ENCODE assay signal across 8 mouse cellular contexts in the genomic region with DNA sequence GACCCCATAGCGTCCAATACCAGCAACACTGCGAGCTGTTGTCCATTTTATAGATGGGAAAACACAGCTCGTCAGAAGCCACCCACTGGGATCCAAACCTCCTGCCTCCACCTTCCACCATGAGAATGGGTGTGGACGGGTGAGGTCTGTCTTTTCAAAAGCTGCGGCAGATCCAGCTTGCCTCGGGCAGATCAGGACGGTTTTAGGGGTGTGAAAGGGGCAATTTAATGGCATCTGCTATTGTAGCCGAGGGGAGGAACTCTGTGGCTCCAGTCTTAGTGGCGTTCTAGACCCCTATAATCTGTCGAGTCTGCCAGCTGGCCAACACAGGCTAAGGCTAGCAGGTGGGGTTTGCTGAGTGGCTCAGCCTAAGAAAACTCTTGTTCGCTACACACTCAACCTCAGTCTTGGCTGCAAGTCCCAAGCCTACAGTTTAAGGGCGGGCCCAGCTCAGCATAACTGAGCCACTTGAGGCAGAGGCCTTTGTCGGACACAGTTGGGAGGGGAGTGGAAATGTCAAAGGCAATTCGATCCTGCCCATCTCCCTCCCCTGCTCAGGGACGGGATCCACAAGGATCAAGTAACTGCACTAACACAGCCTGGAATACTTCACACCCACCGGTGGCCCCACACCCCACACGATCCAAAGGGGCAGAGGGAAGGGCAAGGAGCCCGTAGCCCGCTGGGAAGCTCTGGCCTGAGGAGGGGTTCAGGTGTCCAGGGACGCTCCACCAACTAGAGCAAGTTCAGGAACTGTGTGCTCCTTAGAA. TPM values are rescaled to one million over a fixed set of nuclear protein-coding genes. Genes with fewer than 3 reads are reported as not detected.
DNase-seq lines count a peak whose midpoint lies in the region; ATAC-seq and TF ChIP-seq lines count a peak whose summit lies in the region.

No protein-coding gene starts in this region.

- no peaks in the 10 kb centered on the region for H3K27me3 ChIP-seq in cerebellum, adult 2 months (ENCODE audit: control insufficient read depth, insufficient read depth, low read length)
- peaks cover 62% of the 10 kb centered on the region for H3K27me3 ChIP-seq in liver, embryonic 12.5 days (replicated peaks)
- peaks cover 50% of the 10 kb centered on the region for H3K27me3 ChIP-seq in neural tube, embryonic 12.5 days (replicated peaks)

- TF ChIP-seq CTCF in cerebellum, adult 2 months (IDR thresholded peaks at IDR 0.05; ENCODE audit: borderline replicate concordance, insufficient read depth, low read depth, low read length) = no peak

- no peak for DNase-seq in cerebellum, adult 2 months
- DNase-seq in cerebellum, adult 8-10 months = no peak
- DNase-seq in NIH3T3 (ENCODE audit: low read depth) = peak; percentile 75
- peak; percentile 71 to 78 for DNase-seq in gastrocnemius, adult 8-10 months (ENCODE audit: low spot score in 2 of 2)
- DNase-seq in urinary bladder, postnatal 36 days (ENCODE audit: low spot score in 2 of 2) = no peak
- DNase-seq in thymus, postnatal 14 days = no peak

- H3K27ac ChIP-seq in cerebellum, adult 2 months (ENCODE audit: insufficient read depth, low read length) = no peak overlapping the region
- no peak overlapping the region for H3K27ac ChIP-seq in liver, embryonic 12.5 days
- no peak overlapping the region for H3K27ac ChIP-seq in neural tube, embryonic 12.5 days

- H3K9me3 ChIP-seq in liver, embryonic 12.5 days (replicated peaks) = no peaks in the 10 kb centered on the region
- no peaks in the 10 kb centered on the region for H3K9me3 ChIP-seq in neural tube, embryonic 12.5 days

- peaks cover 3% of the 10 kb centered on the region; the same call in 1 of the 2 replicates for H3K4me1 ChIP-seq in cerebellum, adult 2 months (ENCODE audit: control insufficient read depth, insufficient read depth, low read length)
- H3K4me1 ChIP-seq in liver, embryonic 12.5 days = peaks cover 44% of the 10 kb centered on the region
- peaks cover 35% of the 10 kb centered on the region for H3K4me1 ChIP-seq in neural tube, embryonic 12.5 days

- H3K36me3 ChIP-seq in liver, embryonic 12.5 days = no peaks in the 10 kb centered on the region
- H3K36me3 ChIP-seq in neural tube, embryonic 12.5 days = no peaks in the 10 kb centered on the region

- H3K4me3 ChIP-seq in cerebellum, adult 2 months (replicated peaks; ENCODE audit: insufficient read depth, low read depth, low read length) = peak overlapping the region; percentile 58
- peak overlapping the region; percentile 43 for H3K4me3 ChIP-seq in liver, embryonic 12.5 days
- peak overlapping the region; percentile 41 for H3K4me3 ChIP-seq in neural tube, embryonic 12.5 days

- 33% methylated on average over 20 of the region's 20 CpGs for WGBS in cerebellum, adult 2 months
- 17% methylated on average over 20 of the region's 20 CpGs for WGBS in liver, embryonic 12.5 days (ENCODE audit: insufficient replicate concordance)
- 5% methylated on average over 20 of the region's 20 CpGs for WGBS in neural tube, embryonic 12.5 days

- peak overlapping the region; percentile 73 for H3K4me2 ChIP-seq in liver, embryonic 12.5 days
- peak overlapping the region; percentile 69 for H3K4me2 ChIP-seq in neural tube, embryonic 12.5 days (replicated peaks)

- peak overlapping the region; percentile 44 for H3K9ac ChIP-seq in liver, embryonic 12.5 days
- peak overlapping the region; percentile 47 for H3K9ac ChIP-seq in neural tube, embryonic 12.5 days

- peak; percentile 16 for ATAC-seq in liver, embryonic 12.5 days
- ATAC-seq in neural tube, embryonic 12.5 days (ENCODE audit: low FRiP score, low read depth) = peak; percentile 29

- no peak for TF ChIP-seq POLR2A in cerebellum, adult 2 months (IDR thresholded peaks at IDR 0.05; ENCODE audit: borderline replicate concordance, insufficient read depth, low read length)

RNA-seq across cellular contexts. Expression of a gene that starts 0.5 kb away (rescaled TPM):
- polyA plus RNA-seq in cerebellum, adult 2 months (2012; rRNA removed) = 18.6 and 19.9 TPM in 2 replicates
- 100 to 1,000 TPM in 1 of 4 experiments, 10 to 100 TPM in 3; 65.9 to 101 (median 86.2) TPM for total RNA-seq in gastrocnemius, adult 8-10 months (2022)
- polyA plus RNA-seq in liver, embryonic 12.5 days (2016; fragmentation: Nextera tagmentation; extraction: Ambion mirVana) = 0.57 and 0.98 TPM in 2 replicates
- polyA plus RNA-seq in neural tube, embryonic 12.5 days (2016; fragmentation: Nextera tagmentation; extraction: Ambion mirVana) = 6.4 and 8.9 TPM in 2 replicates

RNA-seq across cellular contexts. Expression of a gene that starts 14.8 kb away (rescaled TPM):
- polyA plus RNA-seq in cerebellum, adult 2 months (2012; rRNA removed) = 4.3 and 6.4 TPM in 2 replicates
- total RNA-seq in gastrocnemius, adult 8-10 months (2022) = not detected
- polyA plus RNA-seq in liver, embryonic 12.5 days (2016; fragmentation: Nextera tagmentation; extraction: Ambion mirVana) = not detected in 2 replicates
- polyA plus RNA-seq in neural tube, embryonic 12.5 days (2016; fragmentation: Nextera tagmentation; extraction: Ambion mirVana) = 3.7 and 5.1 TPM in 2 replicates

RNA-seq across cellular contexts. Expression of a gene that starts 37.4 kb away (rescaled TPM):
- polyA plus RNA-seq in cerebellum, adult 2 months (2012; rRNA removed) = 47.7 and 47.9 TPM in 2 replicates
- 10 to 100 TPM; 23.9 to 32.6 (median 27.9) TPM for total RNA-seq in gastrocnemius, adult 8-10 months (2022)
- polyA plus RNA-seq in liver, embryonic 12.5 days (2016; fragmentation: Nextera tagmentation; extraction: Ambion mirVana) = 30.9 and 31.7 TPM in 2 replicates
- 54.3 and 57.6 TPM in 2 replicates for polyA plus RNA-seq in neural tube, embryonic 12.5 days (2016; fragmentation: Nextera tagmentation; extraction: Ambion mirVana)

RNA-seq across cellular contexts. Expression of a gene that starts 37.7 kb away (rescaled TPM):
- 0.39 and 0.57 TPM in 2 replicates for polyA plus RNA-seq in cerebellum, adult 2 months (2012; rRNA removed)
- under 1 TPM; 0.12 to 0.36 (median 0.15) TPM for total RNA-seq in gastrocnemius, adult 8-10 months (2022)
- 9.0 and 9.5 TPM in 2 replicates for polyA plus RNA-seq in liver, embryonic 12.5 days (2016; fragmentation: Nextera tagmentation; extraction: Ambion mirVana)
- polyA plus RNA-seq in neural tube, embryonic 12.5 days (2016; fragmentation: Nextera tagmentation; extraction: Ambion mirVana) = 10.0 TPM in 2 replicates

Comparison
In these comparisons a context has a peak if more than half of its experiments do, and no peak if none do; other contexts are left out.
1. DNase-seq: peak in NIH3T3 (single experiment) and gastrocnemius, adult 8-10 months (2 of 2); none in cerebellum, adult 2 months (0 of 2), cerebellum, adult 8-10 months (single experiment), urinary bladder, postnatal 36 days (0 of 2) and thymus, postnatal 14 days (single experiment).
2. Peak in every context shown above with its lines, with median percentiles within 50 percentile points of each other: H3K4me3 ChIP-seq.